Mouse (Mus musculus) limb, embryonic 15.5 days (tissue): Measurements from ENCODE around the gene B3galt1. TPM values are rescaled to one million over a fixed set of nuclear protein-coding genes. Genes with fewer than 3 reads are reported as not detected.

Experiments used
- ATAC-seq: fragments of 200-750 bp; cut with Nextera tagmentation; 2 replicates; pipeline ENCODE4 v1.8.0; 2017; ENCODE audit warnings: low read depth, moderate TSS enrichment; ENCODE audit not compliant: insufficient number of reproducible peaks, low FRiP score, low TSS enrichment
- H3K27ac ChIP-seq: fragments of 300-500 bp; sonication (generic); 2 replicates; pipeline ENCODE4 v1.5.1; 2015; ENCODE audit warnings: moderate library complexity, mild to moderate bottlenecking, inconsistent platforms
- H3K27me3 ChIP-seq: fragments of 300-500 bp; sonication (generic); 2 replicates; pipeline ENCODE4 v1.6.1; 2015; ENCODE audit warnings: inconsistent platforms
- H3K36me3 ChIP-seq: fragments of 300-500 bp; sonication (generic); 2 replicates; pipeline ENCODE4 v1.6.1; 2015; ENCODE audit warnings: inconsistent platforms
- H3K4me1 ChIP-seq: fragments of 300-500 bp; sonication (generic); 2 replicates; pipeline ENCODE4 v1.6.1; 2015; ENCODE audit warnings: inconsistent platforms
- H3K4me2 ChIP-seq: fragments of 300-500 bp; sonication (generic); 2 replicates; pipeline ENCODE4 v1.6.1; 2015; ENCODE audit warnings: mild to moderate bottlenecking, inconsistent platforms
- H3K4me3 ChIP-seq: fragments of 300-500 bp; sonication (generic); 2 replicates; pipeline ENCODE4 v1.5.1; 2015; ENCODE audit warnings: mild to moderate bottlenecking, inconsistent platforms
- H3K9ac ChIP-seq: fragments of 300-500 bp; sonication (generic); 2 replicates; pipeline ENCODE4 v1.6.1; 2015; ENCODE audit warnings: inconsistent platforms
- H3K9me3 ChIP-seq: fragments of 300-500 bp; sonication (generic); 2 replicates; pipeline ENCODE4 v1.6.1; 2016; ENCODE audit warnings: inconsistent platforms
- WGBS: fragments of 180-500 bp; shearing (Covaris S2); methylation state at CpG from one replicate; pipeline ENCODE4 v1.1.7; 2015; 5-methylcytosine and 5-hydroxymethylcytosine counted together
- polyA plus RNA-seq: library from polyadenylated mRNA; unstranded; fragments of >200 nt; fragmentation: Nextera tagmentation; extraction: Ambion mirVana; gene quantifications from 2 replicates; pipeline ENCODE4 v1.2.1, GENCODE M21; 2015

B3galt1 gene
- polyA plus RNA-seq, 1 experiment from 2014 or later = 7.3 TPM

DNA sequence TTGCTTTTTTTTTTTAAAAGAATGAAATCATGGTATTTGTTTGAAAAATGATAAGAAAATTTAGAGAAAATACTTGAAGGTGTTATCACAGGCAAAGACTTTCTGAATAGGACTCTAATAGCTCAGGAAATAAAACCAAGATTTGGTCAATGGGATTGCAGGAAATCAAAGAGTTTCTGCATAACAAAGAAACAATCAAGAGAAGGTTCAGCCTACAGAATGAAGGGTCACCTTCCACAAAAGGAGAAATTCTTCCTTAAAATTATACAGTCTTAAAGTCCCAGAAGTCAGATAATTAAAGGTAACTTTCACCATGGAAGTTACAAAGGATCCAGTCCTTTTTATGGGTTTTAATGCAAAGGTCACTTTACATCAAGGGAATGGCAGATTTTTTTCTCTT is 24.7 kb downstream of the B3galt1 start:
- H3K9me3 ChIP-seq = no peaks in the 10 kb centered on the region
- no peak for ATAC-seq
- H3K4me1 ChIP-seq = no peaks in the 10 kb centered on the region
- no peaks in the 10 kb centered on the region for H3K36me3 ChIP-seq
- no peaks in the 10 kb centered on the region for H3K27me3 ChIP-seq
- no peak overlapping the region for H3K9ac ChIP-seq
- no peak overlapping the region for H3K4me3 ChIP-seq
- H3K4me2 ChIP-seq = no peak overlapping the region
- no peak overlapping the region for H3K27ac ChIP-seq

GRCm38 (mm10) chr2:67591831-67592629 is 26.4 kb downstream of the B3galt1 start:
- no peaks in the 10 kb centered on the region for H3K27me3 ChIP-seq
- no peak overlapping the region for H3K9ac ChIP-seq
- ATAC-seq = no peak
- no peaks in the 10 kb centered on the region for H3K36me3 ChIP-seq
- 73% methylated on average over 7 of the region's 7 CpGs for WGBS
- H3K27ac ChIP-seq = no peak overlapping the region
- H3K4me2 ChIP-seq = no peak overlapping the region
- no peaks in the 10 kb centered on the region for H3K4me1 ChIP-seq
- H3K9me3 ChIP-seq = no peaks in the 10 kb centered on the region
- H3K4me3 ChIP-seq = no peak overlapping the region

DNA sequence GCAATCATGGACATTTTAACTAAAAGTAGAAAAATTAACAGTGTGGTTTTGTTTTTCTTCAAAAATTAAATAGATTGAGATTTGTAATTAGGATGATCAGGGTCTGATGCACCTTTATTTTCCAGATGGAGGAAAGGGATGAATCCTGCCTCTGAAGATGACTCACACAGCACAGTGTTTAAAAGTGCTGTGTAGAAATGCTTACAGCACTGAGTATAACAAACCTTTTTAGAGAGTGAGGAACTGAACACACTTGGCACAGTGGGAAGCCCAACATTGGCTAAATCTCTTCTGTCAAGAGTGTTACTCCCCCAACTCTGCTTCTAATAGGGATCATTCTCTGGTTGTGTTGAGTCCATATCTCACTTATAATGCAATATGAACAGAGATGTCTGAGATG is 57.2 kb downstream of the B3galt1 start:
- Histone ChIP-seq H3K27me3 (no peaks in the 10 kb centered on the region), H3K4me2 (no peak overlapping the region), H3K4me1 (no peaks in the 10 kb centered on the region), H3K27ac (no peak overlapping the region), H3K9me3 (no peaks in the 10 kb centered on the region), H3K9ac (no peak overlapping the region), H3K4me3 (no peak overlapping the region), H3K36me3 (no peaks in the 10 kb centered on the region)
- ATAC-seq = no peak

GRCm38 (mm10) chr2:67627667-67628066 is 62.0 kb downstream of the B3galt1 start:
- Histone ChIP-seq H3K27me3 (no peaks in the 10 kb centered on the region), H3K9me3 (no peaks in the 10 kb centered on the region), H3K27ac (no peak overlapping the region), H3K4me2 (no peak overlapping the region), H3K9ac (no peak overlapping the region), H3K36me3 (no peaks in the 10 kb centered on the region), H3K4me1 (no peaks in the 10 kb centered on the region), H3K4me3 (no peak overlapping the region)
- no peak for ATAC-seq
- WGBS = 66% methylated on average over 3 of the region's 3 CpGs

DNA sequence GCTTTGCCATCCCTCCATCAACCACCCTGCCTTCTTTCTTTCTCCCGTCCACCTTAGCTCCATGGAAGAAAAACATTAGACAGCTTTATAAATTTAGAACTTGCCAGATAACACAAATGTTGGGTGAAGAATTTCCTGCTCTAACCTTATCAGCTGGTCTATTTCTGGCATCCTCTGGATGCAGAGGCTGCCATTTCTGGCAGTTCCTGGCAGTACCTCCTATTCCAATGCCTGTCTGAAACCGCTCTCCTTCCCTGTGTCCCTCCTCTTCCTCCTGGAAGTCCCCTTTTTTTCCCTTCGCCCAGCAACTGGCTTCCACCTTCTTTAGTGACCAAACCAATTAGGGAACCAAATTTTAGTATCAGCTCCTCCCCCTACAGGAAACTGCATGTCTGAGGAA is 62.6 kb downstream of the B3galt1 start:
- Histone ChIP-seq H3K4me2 (no peak overlapping the region), H3K36me3 (no peaks in the 10 kb centered on the region), H3K9me3 (no peaks in the 10 kb centered on the region), H3K4me1 (no peaks in the 10 kb centered on the region), H3K4me3 (no peak overlapping the region), H3K9ac (no peak overlapping the region), H3K27ac (no peak overlapping the region), H3K27me3 (no peaks in the 10 kb centered on the region)
- 81% methylated on average over 3 of the region's 3 CpGs for WGBS
- ATAC-seq = no peak

GRCm38 (mm10) chr2:67654847-67655246 is 89.2 kb downstream of the B3galt1 start:
- Histone ChIP-seq H3K4me2 (no peak overlapping the region), H3K27ac (no peak overlapping the region), H3K36me3 (no peaks in the 10 kb centered on the region), H3K4me3 (no peak overlapping the region), H3K9me3 (no peaks in the 10 kb centered on the region), H3K4me1 (no peaks in the 10 kb centered on the region), H3K9ac (no peak overlapping the region), H3K27me3 (no peaks in the 10 kb centered on the region)
- 57% methylated on average over 3 of the region's 3 CpGs for WGBS
- ATAC-seq = no peak

- ATAC-seq = no peak
- H3K9ac ChIP-seq = no peak overlapping the region
- H3K27me3 ChIP-seq = no peaks in the 10 kb centered on the region
- 68% methylated on average over 4 of the region's 4 CpGs for WGBS
- H3K27ac ChIP-seq = no peak overlapping the region
- no peaks in the 10 kb centered on the region for H3K4me1 ChIP-seq
- no peak overlapping the region for H3K4me2 ChIP-seq
- no peaks in the 10 kb centered on the region for H3K36me3 ChIP-seq
- H3K9me3 ChIP-seq = no peaks in the 10 kb centered on the region
- no peak overlapping the region for H3K4me3 ChIP-seq
Measured at GRCm38 (mm10) chr2:67657372-67657771, 91.7 kb downstream of the B3galt1 start.

DNA sequence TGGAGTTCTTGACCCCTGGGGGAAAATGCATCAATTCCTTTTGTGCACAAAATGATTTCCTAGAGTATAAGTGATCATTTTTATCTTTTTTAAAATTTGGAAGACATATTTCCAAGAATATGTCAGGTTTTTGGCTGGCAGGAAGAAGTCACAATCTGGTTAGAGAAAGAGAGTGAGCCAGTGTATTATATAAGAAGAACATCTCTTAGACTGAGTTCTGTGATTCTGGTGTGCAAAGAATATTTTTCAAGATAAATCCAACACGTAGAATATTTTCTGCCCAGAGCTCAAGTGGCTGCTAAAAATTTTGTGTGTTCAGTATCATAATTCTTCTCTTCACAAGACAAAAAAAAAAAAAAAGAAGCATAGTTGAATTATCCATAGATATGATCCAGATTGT is 92.4 kb downstream of the B3galt1 start:
- Histone ChIP-seq H3K4me1 (no peaks in the 10 kb centered on the region), H3K27ac (no peak overlapping the region), H3K4me3 (no peak overlapping the region), H3K36me3 (no peaks in the 10 kb centered on the region), H3K9me3 (no peaks in the 10 kb centered on the region), H3K4me2 (no peak overlapping the region), H3K9ac (no peak overlapping the region), H3K27me3 (no peaks in the 10 kb centered on the region)
- WGBS = 84% methylated on average over 1 of the region's 1 CpGs
- ATAC-seq = no peak

GRCm38 (mm10) chr2:67671721-67672120 is 106.0 kb downstream of the B3galt1 start:
- H3K4me3 ChIP-seq = no peak overlapping the region
- WGBS = 82% methylated on average over 2 of the region's 2 CpGs
- no peak overlapping the region for H3K27ac ChIP-seq
- H3K9ac ChIP-seq = no peak overlapping the region
- no peak overlapping the region for H3K4me2 ChIP-seq
- H3K27me3 ChIP-seq = no peaks in the 10 kb centered on the region
- no peaks in the 10 kb centered on the region for H3K9me3 ChIP-seq
- ATAC-seq = no peak
- H3K36me3 ChIP-seq = no peaks in the 10 kb centered on the region
- H3K4me1 ChIP-seq = no peaks in the 10 kb centered on the region

GRCm38 (mm10) chr2:67677697-67678096 is 112.0 kb downstream of the B3galt1 start:
- Histone ChIP-seq H3K9ac (no peak overlapping the region), H3K4me3 (no peak overlapping the region), H3K27ac (no peak overlapping the region), H3K9me3 (no peaks in the 10 kb centered on the region), H3K36me3 (no peaks in the 10 kb centered on the region), H3K27me3 (no peaks in the 10 kb centered on the region), H3K4me1 (no peaks in the 10 kb centered on the region), H3K4me2 (no peak overlapping the region)
- 73% methylated on average over 4 of the region's 4 CpGs for WGBS
- ATAC-seq = no peak

GRCm38 (mm10) chr2:67724249-67724648 is 158.6 kb downstream of the B3galt1 start:
- Histone ChIP-seq H3K9me3 (no peaks in the 10 kb centered on the region), H3K9ac (no peak overlapping the region), H3K27me3 (no peaks in the 10 kb centered on the region), H3K4me3 (no peak overlapping the region), H3K4me1 (no peaks in the 10 kb centered on the region), H3K27ac (no peak overlapping the region), H3K4me2 (no peak overlapping the region), H3K36me3 (no peaks in the 10 kb centered on the region)
- no peak for ATAC-seq
- whole genome bisulfite sequencing = 82% methylated on average over 5 of the region's 5 CpGs

GRCm38 (mm10) chr2:67730771-67731170 is 165.1 kb downstream of the B3galt1 start:
- 64% methylated on average over 2 of the region's 2 CpGs for WGBS
- no peaks in the 10 kb centered on the region for H3K4me1 ChIP-seq
- H3K4me2 ChIP-seq = no peak overlapping the region
- H3K9ac ChIP-seq = no peak overlapping the region
- H3K4me3 ChIP-seq = no peak overlapping the region
- H3K27ac ChIP-seq = no peak overlapping the region
- no peaks in the 10 kb centered on the region for H3K9me3 ChIP-seq
- H3K27me3 ChIP-seq = no peaks in the 10 kb centered on the region
- no peak for ATAC-seq
- H3K36me3 ChIP-seq = no peaks in the 10 kb centered on the region

DNA sequence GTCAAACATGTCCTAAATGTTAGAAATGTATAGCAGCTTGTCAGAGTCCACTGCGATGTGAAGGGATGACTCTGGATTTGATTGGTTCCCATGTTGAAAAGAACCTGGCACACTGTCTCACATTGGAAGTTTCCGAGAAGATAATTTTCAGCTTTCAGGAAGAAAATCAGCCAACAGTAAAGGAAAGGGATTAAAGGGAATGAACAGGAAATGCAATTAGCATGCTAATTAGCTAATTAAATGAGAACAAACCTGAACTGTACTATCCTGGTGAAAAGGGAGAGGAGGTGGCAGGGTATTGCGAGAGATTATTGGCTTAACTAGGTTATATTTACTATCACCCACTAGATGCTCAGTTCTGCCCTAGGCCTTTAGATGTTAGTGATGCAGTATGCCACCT is 185.9 kb downstream of the B3galt1 start:
- no peak overlapping the region for H3K27ac ChIP-seq
- ATAC-seq = no peak
- H3K4me3 ChIP-seq = no peak overlapping the region
- no peaks in the 10 kb centered on the region for H3K4me1 ChIP-seq
- WGBS = 89% methylated on average over 3 of the region's 3 CpGs
- H3K4me2 ChIP-seq = no peak overlapping the region
- H3K9me3 ChIP-seq = no peaks in the 10 kb centered on the region
- H3K36me3 ChIP-seq = no peaks in the 10 kb centered on the region
- no peaks in the 10 kb centered on the region for H3K27me3 ChIP-seq
- no peak overlapping the region for H3K9ac ChIP-seq
